Mouse (Mus musculus) megakaryocyte-erythroid progenitor cell, adult 5-6 weeks (primary cell): ENCODE measurements around the gene Srsf7. TPM values are rescaled to one million over a fixed set of nuclear protein-coding genes. Genes with fewer than 3 reads are reported as not detected.

Experiments used
- ATAC-seq: replicated peaks from 2 replicates; pipeline ENCODE4 v1.8.0; 2016; ENCODE audit warnings: mild to moderate bottlenecking, inconsistent platforms; ENCODE audit not compliant: severe bottlenecking, poor library complexity, low FRiP score, low TSS enrichment
- total RNA-seq, 2 experiments: library from RNA; stranded (forward) in 1 of 2; stranded (reverse) in 1 of 2; fragments of 200-1000, 215-1000 nt in 1 of 2; fragments of >200 nt in 1 of 2; fragmentation: Nextera tagmentation in 1 of 2; gene quantifications; 2 replicates each; pipeline ENCODE4 v1.2.3; 2014 to 2017

The Srsf7 gene
- total RNA-seq, 2 experiments from 2014 or later: 578 to 654 TPM

- ATAC-seq: no peak
These were observed 40.8 kb downstream of the Srsf7 start for GRCm38 (mm10) chr17:80166346-80166745.

GRCm38 (mm10) chr17:80165741-80166140 is 41.4 kb downstream of the Srsf7 start:
- 0 out of 2 replicates have a peak, but pooled peaks have one; percentile 29 for ATAC-seq

GRCm38 (mm10) chr17:80163991-80164390 is 43.1 kb downstream of the Srsf7 start:
- ATAC-seq: no peak

- no peak for ATAC-seq
These were observed 46.7 kb downstream of the Srsf7 start for GRCm38 (mm10) chr17:80160454-80160853.

- no peak for ATAC-seq
These were observed 49.6 kb downstream of the Srsf7 start for GRCm38 (mm10) chr17:80157489-80157888.

GRCm38 (mm10) chr17:80156905-80157304 is 50.2 kb downstream of the Srsf7 start:
- no peak for ATAC-seq

GRCm38 (mm10) chr17:80153631-80154030 is 53.5 kb downstream of the Srsf7 start:
- no peak for ATAC-seq

GRCm38 (mm10) chr17:80152767-80153630 is 54.1 kb downstream of the Srsf7 start:
- peak; percentile 85 for ATAC-seq

GRCm38 (mm10) chr17:80151353-80151752 is 55.8 kb downstream of the Srsf7 start:
- no peak for ATAC-seq

Other genes starting within 250 kb of the Srsf7 start
- gene Hnrnpll, start 145.0 kb downstream of the Srsf7 start, total RNA-seq (2014; fragmentation: Nextera tagmentation): 79.4 and 80.8 TPM in 2 replicates
- gene Hnrnpll, start 145.0 kb downstream of the Srsf7 start, total RNA-seq (2017): 63.8 and 72.3 TPM in 2 replicates
- gene Galm, start 79.8 kb downstream of the Srsf7 start, total RNA-seq (2014; fragmentation: Nextera tagmentation): 2.3 and 3.9 TPM in 2 replicates
- 3.0 and 4.2 TPM in 2 replicates for gene Galm, start 79.8 kb downstream of the Srsf7 start, total RNA-seq (2017)
- gene Ttc39d, start 153 bp upstream of the Srsf7 start, total RNA-seq (2014; fragmentation: Nextera tagmentation): not detected in 2 replicates
- gene Ttc39d, start 153 bp upstream of the Srsf7 start, total RNA-seq (2017): not detected in 2 replicates
- 38.8 and 45.0 TPM in 2 replicates for gene Gemin6, start 17.1 kb upstream of the Srsf7 start, total RNA-seq (2014; fragmentation: Nextera tagmentation)
- gene Gemin6, start 17.1 kb upstream of the Srsf7 start, total RNA-seq (2017): 40.4 and 46.7 TPM in 2 replicates
- gene Morn2, start 82.9 kb upstream of the Srsf7 start, total RNA-seq (2014; fragmentation: Nextera tagmentation): 9.9 and 19.4 TPM in 2 replicates
- 10.5 and 10.9 TPM in 2 replicates for gene Morn2, start 82.9 kb upstream of the Srsf7 start, total RNA-seq (2017)
- 11.7 and 22.2 TPM in 2 replicates for gene Dhx57, start 83.2 kb upstream of the Srsf7 start, total RNA-seq (2014; fragmentation: Nextera tagmentation)
- 7.9 and 12.5 TPM in 2 replicates for gene Dhx57, start 83.2 kb upstream of the Srsf7 start, total RNA-seq (2017)
- not detected in 2 replicates for gene Arhgef33, start 100.1 kb upstream of the Srsf7 start, total RNA-seq (2014; fragmentation: Nextera tagmentation)
- not detected in 2 replicates for gene Arhgef33, start 100.1 kb upstream of the Srsf7 start, total RNA-seq (2017)
- gene Gm10190, start 166.2 kb upstream of the Srsf7 start, total RNA-seq (2014; fragmentation: Nextera tagmentation): not detected in 2 replicates
- gene Gm10190, start 166.2 kb upstream of the Srsf7 start, total RNA-seq (2017): not detected in 2 replicates